Mouse (Mus musculus) ES-E14 (cell line): Measurements from ENCODE around the gene Dlgap1.

Source experiments
- CHD2 ChIP-seq: IDR thresholded peaks from 2 replicates; pipeline ENCODE4 v1.6.1; 2014; ENCODE audit warnings: mild to moderate bottlenecking, low read depth, low read length, inconsistent platforms
- HCFC1 ChIP-seq: IDR thresholded peaks from 2 replicates; pipeline ENCODE4 v1.6.1; 2012; ENCODE audit warnings: low read length, inconsistent platforms, borderline replicate concordance; ENCODE audit not compliant: insufficient read depth
- MAFK ChIP-seq: IDR thresholded peaks from 2 replicates; pipeline ENCODE4 v1.6.1; 2014; ENCODE audit warnings: mild to moderate bottlenecking, low read depth, low read length, inconsistent platforms; ENCODE audit not compliant: insufficient read depth
- ZC3H11A ChIP-seq: IDR thresholded peaks from 2 replicates; pipeline ENCODE4 v1.6.1; 2012; ENCODE audit warnings: low read depth, mild to moderate bottlenecking, inconsistent platforms, low read length, borderline replicate concordance
- ZNF384 ChIP-seq: IDR thresholded peaks from 2 replicates; pipeline ENCODE4 v1.6.1; 2012; ENCODE audit warnings: low read depth, low read length, inconsistent platforms

DNA sequence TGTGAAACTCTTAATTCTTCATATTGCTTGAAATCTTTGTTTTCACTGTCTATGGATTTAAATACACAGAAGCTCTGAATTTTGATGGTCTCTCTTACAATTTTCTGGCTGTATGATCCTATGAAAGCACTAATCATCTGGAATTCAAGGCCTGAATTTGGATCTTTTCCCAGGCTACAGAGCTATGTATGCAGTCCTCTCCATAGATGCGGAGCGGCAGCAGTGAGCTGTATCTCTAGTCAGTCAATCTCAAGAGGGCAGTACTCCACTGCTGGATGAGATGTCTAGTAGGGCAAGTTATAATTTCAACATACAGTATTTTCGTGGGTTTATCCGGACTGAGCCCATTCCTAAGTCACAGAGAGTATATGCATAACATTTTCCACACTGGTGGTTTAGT, 581.9 kb downstream of the Dlgap1 start:
- TF ChIP-seq MAFK = no peak
- TF ChIP-seq ZNF384 = no peak
- TF ChIP-seq CHD2 = no peak
- no peak for TF ChIP-seq ZC3H11A
- no peak for TF ChIP-seq HCFC1
